Mouse (Mus musculus) neural tube, embryonic 11.5 days (tissue): ENCODE results near the gene Trmt1. TPM values are rescaled to one million over a fixed set of nuclear protein-coding genes. Genes with fewer than 3 reads are reported as not detected.

ENCODE experiments used
- ATAC-seq: fragments of 200-750 bp; cut with Nextera tagmentation; 2 replicates; pipeline ENCODE4 v1.8.0; 2017; ENCODE audit warnings: moderate number of reproducible peaks, mild to moderate bottlenecking, moderate TSS enrichment, moderate library complexity; ENCODE audit not compliant: insufficient read depth, low FRiP score, low TSS enrichment
- DNase-seq: peaks from one replicate; pipeline ENCODE4 v3.0.0-alpha.2; 2015; ENCODE audit warnings: low spot score
- H3K27ac ChIP-seq: fragments of 300-500 bp; sonication (generic); 2 replicates; pipeline ENCODE4 v1.5.1; 2014; ENCODE audit warnings: low read depth, mild to moderate bottlenecking, low read length
- H3K27me3 ChIP-seq: fragments of 300-500 bp; sonication (generic); 2 replicates; pipeline ENCODE4 v1.6.1; 2014; ENCODE audit warnings: mild to moderate bottlenecking, low read length, mixed read lengths; ENCODE audit not compliant: control insufficient read depth, insufficient read depth
- H3K36me3 ChIP-seq: fragments of 300-500 bp; sonication (generic); 2 replicates; pipeline ENCODE4 v1.6.1; 2014; ENCODE audit warnings: mild to moderate bottlenecking, low read length, moderate library complexity, mixed read lengths; ENCODE audit not compliant: control insufficient read depth, insufficient read depth
- H3K4me1 ChIP-seq: fragments of 300-500 bp; sonication (generic); 2 replicates; pipeline ENCODE4 v1.6.1; 2014; ENCODE audit warnings: low read length, mixed read lengths; ENCODE audit not compliant: control insufficient read depth, insufficient read depth
- H3K4me2 ChIP-seq: fragments of 300-500 bp; sonication (generic); 2 replicates; pipeline ENCODE4 v1.6.1; 2014; ENCODE audit warnings: low read depth, mild to moderate bottlenecking, moderate library complexity
- H3K4me3 ChIP-seq: fragments of 300-500 bp; sonication (generic); 2 replicates; pipeline ENCODE4 v1.5.1; 2014; ENCODE audit warnings: low read depth, low read length
- H3K9ac ChIP-seq: fragments of 300-500 bp; sonication (generic); 2 replicates; pipeline ENCODE4 v1.6.1; 2014; ENCODE audit warnings: mild to moderate bottlenecking, low read length
- H3K9me3 ChIP-seq: fragments of 300-500 bp; sonication (generic); 2 replicates; pipeline ENCODE4 v1.6.1; 2016; ENCODE audit warnings: low read length; ENCODE audit not compliant: control insufficient read depth
- WGBS: fragments of 180-500 bp; shearing (Covaris S2); extraction: QIAGEN DNeasy Blood & Tissue Kit; methylation state at CpG from one replicate; pipeline ENCODE4 v1.1.7; 2014; 5-methylcytosine and 5-hydroxymethylcytosine counted together
- polyA plus RNA-seq: library from polyadenylated mRNA; unstranded; fragments of >200 nt; fragmentation: Nextera tagmentation; extraction: Ambion mirVana; gene quantifications from 2 replicates; pipeline ENCODE4 v1.2.1, GENCODE M21; 2014

Gene Trmt1
- polyA plus RNA-seq, 1 experiment from 2014 or later: 60.6 TPM

- H3K4me1 ChIP-seq: peaks cover 15% of the 10 kb centered on the region
- no peak overlapping the region for H3K4me3 ChIP-seq
- DNase-seq (no peak), ATAC-seq (no peak)
- peaks cover 70% of the 10 kb centered on the region for H3K27me3 ChIP-seq
- H3K27ac ChIP-seq: no peak overlapping the region
- H3K9ac ChIP-seq: no peak overlapping the region
- 0 out of 2 replicates have a peak, but pooled peaks cover 2% of the 10 kb centered on the region for H3K36me3 ChIP-seq
- WGBS: 80% methylated on average over 6 of the region's 6 CpGs
- H3K9me3 ChIP-seq: no peaks in the 10 kb centered on the region
- H3K4me2 ChIP-seq: peak overlapping the region; percentile 23; the same call in 1 of the 2 replicates
Measured at GRCm38 (mm10) chr8:84702963-84703465, 16.9 kb downstream of the Trmt1 start.

DNA sequence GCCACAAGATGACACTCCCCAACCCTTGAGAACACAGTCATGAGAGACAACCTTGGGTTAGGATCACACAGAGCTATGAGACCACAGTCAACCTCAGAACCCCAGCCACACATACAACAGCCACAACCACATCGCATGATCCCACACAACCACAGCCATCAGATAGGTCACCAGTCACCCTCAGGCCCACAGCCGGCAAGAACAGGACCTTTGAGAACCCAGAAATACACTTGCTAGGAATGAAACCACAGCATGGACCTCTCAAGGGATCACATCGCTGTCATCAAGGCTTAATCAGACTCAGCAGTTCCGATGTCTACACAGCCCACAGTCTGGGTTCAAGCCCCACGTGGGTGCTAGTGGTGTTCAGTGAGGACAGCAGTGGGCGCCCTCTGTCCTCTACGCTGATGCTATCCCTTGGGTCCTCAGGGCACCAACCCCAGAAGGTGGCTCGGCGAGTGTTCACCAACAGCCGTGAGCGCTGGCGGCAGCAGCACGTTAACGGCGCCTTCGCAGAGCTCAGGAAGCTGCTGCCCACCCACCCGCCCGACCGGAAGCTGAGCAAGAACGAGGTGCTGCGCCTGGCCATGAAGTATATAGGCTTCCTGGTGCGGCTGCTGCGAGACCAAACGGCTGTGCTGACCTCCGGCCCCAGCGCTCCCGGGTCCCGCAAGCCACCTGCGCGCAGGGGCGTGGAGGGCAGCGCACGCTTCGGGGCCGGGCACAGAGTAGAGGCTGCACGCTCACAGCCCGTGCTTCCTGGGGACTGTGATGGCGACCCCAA, 17.6 kb downstream of the Trmt1 start:
- H3K4me3 ChIP-seq: peak overlapping the region; percentile 18
- ATAC-seq: no peak
- 7% methylated on average over 38 of the region's 38 CpGs for WGBS
- no peak overlapping the region for H3K27ac ChIP-seq
- H3K9me3 ChIP-seq: no peaks in the 10 kb centered on the region
- DNase-seq: no peak
- no peak overlapping the region for H3K9ac ChIP-seq
- H3K27me3 ChIP-seq: peaks cover 76% of the 10 kb centered on the region
- H3K4me2 ChIP-seq: peak overlapping the region; percentile 23
- H3K4me1 ChIP-seq: peaks cover 17% of the 10 kb centered on the region
- 0 out of 2 replicates have a peak, but pooled peaks cover 2% of the 10 kb centered on the region for H3K36me3 ChIP-seq

GRCm38 (mm10) chr8:84704356-84704755, 18.2 kb downstream of the Trmt1 start:
- no peak for ATAC-seq

GRCm38 (mm10) chr8:84704867-84705831, 19.0 kb downstream of the Trmt1 start:
- no peak overlapping the region for H3K9ac ChIP-seq
- H3K9me3 ChIP-seq: no peaks in the 10 kb centered on the region
- peaks cover 87% of the 10 kb centered on the region for H3K27me3 ChIP-seq
- H3K36me3 ChIP-seq: no peaks in the 10 kb centered on the region
- ATAC-seq: no peak
- peak overlapping the region; percentile 12; the same call in 1 of the 2 replicates for H3K4me3 ChIP-seq
- peak overlapping the region; percentile 27 for H3K4me2 ChIP-seq
- peak; percentile 42 for DNase-seq
- no peak overlapping the region for H3K27ac ChIP-seq
- peaks cover 23% of the 10 kb centered on the region for H3K4me1 ChIP-seq
- 1% methylated on average over 54 of the region's 61 CpGs for WGBS

More at GRCm38 (mm10) chr8:84704356-84704755, 18.2 kb downstream of the Trmt1 start:
- Histone ChIP-seq H3K36me3 (no peaks in the 10 kb centered on the region), H3K4me3 (peak overlapping the region; percentile 18; the same call in 1 of the 2 replicates), H3K4me2 (peak overlapping the region; percentile 23), H3K27ac (no peak overlapping the region), H3K4me1 (peaks cover 20% of the 10 kb centered on the region), H3K9ac (no peak overlapping the region), H3K27me3 (peaks cover 82% of the 10 kb centered on the region), H3K9me3 (no peaks in the 10 kb centered on the region)
- peak; percentile 88 for DNase-seq
- WGBS: under 1% methylated on average over 16 of the region's 16 CpGs

- Histone ChIP-seq H3K4me1 (peaks cover 25% of the 10 kb centered on the region), H3K4me3 (no peak overlapping the region), H3K27me3 (peaks cover 89% of the 10 kb centered on the region), H3K36me3 (no peaks in the 10 kb centered on the region), H3K9ac (no peak overlapping the region), H3K4me2 (peak overlapping the region; percentile 27), H3K27ac (no peak overlapping the region), H3K9me3 (no peaks in the 10 kb centered on the region)
- WGBS: under 1% methylated on average over 12 of the region's 12 CpGs
- no peak for ATAC-seq
- no peak for DNase-seq
Measured at GRCm38 (mm10) chr8:84705960-84706359, 19.9 kb downstream of the Trmt1 start.

GRCm38 (mm10) chr8:84706610-84707266, 20.6 kb downstream of the Trmt1 start:
- DNase-seq: peak; percentile 51
- peaks cover 32% of the 10 kb centered on the region for H3K4me1 ChIP-seq

DNA sequence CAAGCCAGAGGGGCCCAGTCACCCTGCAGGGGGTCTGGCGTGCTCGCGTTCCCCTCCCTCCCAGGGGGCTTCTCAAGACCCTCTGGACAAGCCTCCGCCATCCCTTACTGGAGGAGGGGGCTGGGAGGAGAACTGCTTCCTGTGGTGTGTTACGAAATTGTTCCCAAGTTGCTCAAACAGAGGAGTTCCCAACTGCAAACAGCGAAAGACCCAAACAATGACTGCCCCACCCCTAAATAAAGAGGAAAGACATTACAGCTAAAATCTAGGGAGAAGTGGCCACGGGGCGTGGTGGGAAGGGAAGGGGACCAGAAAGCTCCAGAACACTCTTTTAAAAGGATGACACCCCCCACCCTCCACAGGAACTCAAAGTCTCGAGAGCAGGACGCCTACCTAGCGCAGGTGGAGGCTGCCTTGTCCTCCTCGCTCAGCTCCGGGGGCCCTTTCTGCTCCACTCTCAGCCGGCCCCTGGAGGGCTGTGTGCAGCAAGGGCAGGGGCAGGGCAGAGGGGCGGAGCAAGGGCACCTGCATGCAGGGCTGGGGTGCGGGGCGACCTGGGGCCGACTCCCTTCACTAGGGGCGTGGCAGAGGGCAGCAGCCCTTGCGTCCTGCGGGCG, 21.3 kb downstream of the Trmt1 start:
- peaks cover 39% of the 10 kb centered on the region for H3K4me1 ChIP-seq
- no peaks in the 10 kb centered on the region for H3K9me3 ChIP-seq
- H3K36me3 ChIP-seq: no peaks in the 10 kb centered on the region
- ATAC-seq (no peak), DNase-seq (peak; percentile 27)
- 0 out of 2 replicates have a peak overlapping the region, but pooled peaks have one; percentile 4 for H3K27ac ChIP-seq
- 1% methylated on average over 21 of the region's 22 CpGs for WGBS
- H3K27me3 ChIP-seq: peaks cover 80% of the 10 kb centered on the region
- H3K4me3 ChIP-seq: peak overlapping the region; percentile 19
- peak overlapping the region; percentile 37 for H3K4me2 ChIP-seq
- H3K9ac ChIP-seq: peak overlapping the region; percentile 47

More at GRCm38 (mm10) chr8:84706610-84707266, 20.6 kb downstream of the Trmt1 start:
- Histone ChIP-seq H3K9me3 (no peaks in the 10 kb centered on the region), H3K36me3 (no peaks in the 10 kb centered on the region), H3K27ac (no peak overlapping the region), H3K4me2 (peak overlapping the region; percentile 37), H3K27me3 (peaks cover 86% of the 10 kb centered on the region), H3K9ac (peak overlapping the region; percentile 47), H3K4me3 (peak overlapping the region; percentile 19)
- no peak for ATAC-seq
- under 1% methylated on average over 44 of the region's 45 CpGs for whole genome bisulfite sequencing
